Mouse (Mus musculus): ENCODE data around the gene Sc5d.

The Sc5d gene

DNA sequence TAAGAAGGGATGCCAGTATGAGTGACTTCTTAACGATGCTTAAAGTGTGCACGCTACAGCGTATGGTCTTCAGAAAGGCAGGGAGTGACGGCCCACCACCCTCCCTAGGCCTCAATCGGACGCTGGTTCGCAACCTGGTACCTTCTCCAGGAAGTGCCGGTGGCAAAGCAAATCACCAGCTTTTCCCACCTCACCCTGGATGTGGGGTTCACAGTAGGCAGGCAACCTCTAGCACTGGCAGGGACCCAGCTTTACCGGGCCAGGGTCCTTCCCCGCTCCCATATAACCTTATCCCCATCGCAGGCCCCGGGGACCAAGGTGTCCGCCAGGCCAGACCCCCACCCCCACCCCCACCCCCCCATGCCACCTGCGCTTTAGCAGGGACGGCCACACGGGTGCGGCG is 346 bp downstream of the Sc5d start:
- intact Hi-C loops (cut with DNase I): no loop called here

DNA sequence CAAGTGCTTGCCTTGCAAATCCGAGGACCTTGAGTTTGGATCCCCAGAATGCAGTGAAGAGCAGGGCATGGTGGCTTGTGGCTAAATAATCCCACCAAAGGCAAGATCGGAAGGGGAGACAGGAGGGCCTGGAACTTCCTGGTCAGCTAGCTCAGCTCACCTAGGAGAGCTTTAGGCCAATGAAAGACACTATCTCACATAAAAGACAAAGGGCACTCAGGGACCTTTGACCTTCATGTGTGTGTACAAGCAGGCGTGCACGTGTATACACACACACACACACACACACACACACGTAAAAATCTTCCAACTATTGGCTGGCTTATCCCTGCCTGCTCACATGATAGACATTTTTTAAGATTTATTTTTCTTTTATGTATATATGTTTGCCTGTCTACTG is 3.6 kb downstream of the Sc5d start:
- intact Hi-C loops (cut with DNase I): no loop called here

DNA sequence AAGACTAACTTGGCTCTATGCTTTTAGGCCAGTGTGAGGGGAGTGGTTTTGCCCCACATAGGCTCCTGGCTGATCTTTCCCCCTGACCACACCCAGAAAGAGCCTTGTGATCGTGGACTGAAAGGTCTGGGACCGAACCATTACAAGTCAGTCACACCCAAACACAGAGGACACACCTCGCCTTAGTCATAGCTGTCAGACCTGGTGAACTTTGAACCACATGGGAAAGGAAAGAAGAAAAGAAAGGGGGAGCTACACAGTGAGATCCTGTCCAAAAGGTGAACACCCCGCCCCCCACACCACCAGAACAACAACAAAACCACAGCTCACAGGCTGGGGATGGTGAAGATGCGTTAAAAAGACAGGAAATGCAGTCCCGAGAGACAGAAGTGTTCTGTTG is 14.9 kb downstream of the Sc5d start:
- intact Hi-C loops (cut with DNase I): no loop called here

DNA sequence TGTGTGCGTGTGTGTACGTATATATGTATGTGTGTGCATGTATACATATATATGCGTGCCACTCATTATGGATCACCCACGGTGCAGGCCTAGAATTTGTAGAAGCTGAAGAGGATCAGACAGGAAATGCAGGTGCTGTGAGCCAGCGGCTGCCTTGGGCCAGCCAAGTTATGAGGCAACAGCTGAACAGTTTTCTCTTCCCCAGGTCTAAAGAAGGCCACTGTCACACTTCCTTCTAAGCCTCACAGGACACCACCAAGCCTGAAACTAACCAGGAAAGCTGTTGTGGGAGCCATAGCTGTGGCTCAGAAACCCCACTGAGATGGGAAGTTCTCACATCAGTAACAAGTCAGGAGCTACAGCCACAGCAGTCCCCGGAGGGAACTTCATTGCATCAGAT is 17.4 kb downstream of the Sc5d start:
- intact Hi-C loops (cut with DNase I): no loop called here

DNA sequence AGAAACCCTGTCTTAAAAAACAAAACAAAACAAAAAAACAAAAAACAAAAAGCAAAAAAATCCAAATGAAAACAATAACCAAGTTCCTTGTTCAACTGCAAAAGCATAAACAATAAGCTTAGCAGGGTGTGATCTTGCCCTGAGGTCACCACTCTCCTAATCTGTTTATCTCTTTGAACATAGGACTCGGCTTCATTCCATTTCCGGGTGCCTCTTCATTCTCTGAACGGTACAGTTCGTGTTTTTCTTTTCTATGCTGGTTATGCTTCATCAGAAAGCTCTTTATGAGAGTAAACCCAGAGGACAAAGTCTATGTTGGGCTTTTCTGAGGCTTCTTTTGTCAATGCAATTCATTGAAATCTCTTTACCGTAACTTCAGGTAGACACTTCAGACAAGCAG is 19.9 kb downstream of the Sc5d start:
- intact Hi-C loops (cut with DNase I): no loop called here

DNA sequence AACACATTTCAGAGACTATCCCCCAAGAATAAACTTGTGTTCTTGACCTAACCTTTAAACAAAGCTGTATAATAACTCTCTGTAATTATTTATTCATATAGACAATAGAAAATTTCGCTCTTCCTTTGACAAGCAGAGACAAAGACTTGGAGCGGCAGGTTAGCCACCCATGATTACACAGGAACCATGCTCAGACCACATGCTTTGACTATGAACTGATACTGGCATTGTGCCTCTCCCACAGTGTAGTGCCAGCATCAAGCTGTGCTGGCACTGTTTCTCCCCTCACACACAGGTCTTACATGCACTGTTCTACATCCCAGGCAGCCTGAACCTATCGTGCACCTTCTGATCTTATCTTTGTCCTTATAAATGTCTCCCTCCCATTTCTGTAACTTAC is 23.0 kb downstream of the Sc5d start:
- intact Hi-C loops (cut with DNase I): no loop called here

DNA sequence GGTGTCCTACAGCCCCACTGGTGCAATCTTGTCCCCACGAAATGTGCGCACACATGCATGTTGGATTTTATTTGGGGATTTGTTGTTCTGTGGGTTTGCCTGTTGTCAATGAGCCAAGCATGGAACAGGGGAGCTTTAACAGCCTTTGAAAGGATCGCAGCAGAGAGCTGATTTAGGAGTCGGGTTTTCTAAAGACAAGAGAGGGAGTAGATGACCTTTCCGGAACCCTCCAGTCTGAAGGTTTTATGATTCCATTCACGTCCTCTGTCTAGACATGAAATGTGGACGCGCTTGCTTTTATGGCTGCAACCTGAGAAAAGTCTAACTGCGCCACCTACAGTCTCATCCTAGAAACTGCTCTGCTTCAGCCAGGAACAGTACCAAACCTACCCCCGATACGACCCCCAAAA is 23.5 kb downstream of the Sc5d start:
- intact Hi-C loops (cut with DNase I): loop anchor here (1.0 kb wide), 1 partner anchor 241 kb away; no protein-coding TSS in a partner anchor

DNA sequence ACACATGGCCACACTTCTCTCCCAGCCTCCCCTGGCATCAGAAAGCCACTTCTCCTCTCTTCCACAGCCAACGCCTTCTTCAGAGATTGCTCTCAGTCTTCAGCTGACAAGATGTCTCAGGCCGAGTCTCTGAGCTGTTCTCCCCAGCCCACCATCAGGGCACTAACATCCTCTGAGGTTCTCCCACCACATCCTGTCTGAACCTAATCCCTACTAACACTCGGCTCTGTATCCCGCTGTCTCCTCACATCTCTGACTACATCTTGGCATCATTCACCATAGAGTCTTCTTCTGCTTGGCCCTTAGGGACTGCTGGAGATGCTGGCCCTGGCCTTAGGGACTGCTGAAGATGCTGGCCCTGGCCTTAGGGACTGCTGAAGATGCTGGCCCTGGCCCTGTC is 25.2 kb downstream of the Sc5d start:
- intact Hi-C loops (cut with DNase I): loop anchor here (10.0 kb wide), 1 partner anchor 114 kb away; the partner anchor contains the start of gene Sorl1

DNA sequence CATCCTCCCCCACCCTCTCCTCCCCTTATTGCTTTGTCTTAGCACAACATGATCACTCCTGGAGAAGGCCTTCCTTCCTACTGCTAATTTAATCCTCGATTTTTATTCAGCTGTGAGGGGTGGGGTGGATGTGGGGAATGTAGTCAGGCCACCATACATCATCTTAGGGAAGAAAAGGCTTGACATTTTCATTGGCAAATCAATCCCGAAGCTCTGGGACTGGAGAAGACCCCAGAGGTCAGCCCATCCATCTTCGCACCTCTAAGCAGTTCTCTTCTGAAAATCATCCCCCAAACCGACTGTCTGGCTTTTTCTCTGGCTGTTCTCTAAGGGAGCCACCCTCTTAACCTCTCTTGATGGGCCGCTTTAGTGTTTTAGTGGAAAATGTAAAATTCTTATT is 32.9 kb downstream of the Sc5d start:
- intact Hi-C loops (cut with DNase I): loop anchor here (10.0 kb wide), 1 partner anchor 106 kb away; the partner anchor contains the start of gene Sorl1

DNA sequence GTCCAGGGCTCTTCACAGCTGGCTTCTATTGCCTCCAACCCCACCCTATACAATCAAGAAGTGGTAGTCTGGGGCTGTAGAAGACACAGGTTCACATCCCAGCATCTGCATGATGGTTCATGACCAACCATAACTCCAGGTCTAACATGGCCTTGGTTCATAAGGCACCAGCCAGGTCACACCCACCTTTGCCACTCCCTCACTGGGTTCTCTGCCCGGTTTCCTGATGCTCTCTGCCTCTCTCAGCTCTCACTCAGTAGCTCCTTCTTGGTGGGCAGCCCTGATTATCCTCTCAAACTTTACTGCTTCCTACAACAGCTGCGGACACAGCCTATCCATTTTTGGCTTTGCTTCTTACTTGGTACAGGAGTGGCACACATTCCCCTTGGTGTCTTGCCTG is 33.7 kb downstream of the Sc5d start:
- intact Hi-C loops (cut with DNase I): loop anchor here (10.0 kb wide), 1 partner anchor 106 kb away; the partner anchor contains the start of gene Sorl1

DNA sequence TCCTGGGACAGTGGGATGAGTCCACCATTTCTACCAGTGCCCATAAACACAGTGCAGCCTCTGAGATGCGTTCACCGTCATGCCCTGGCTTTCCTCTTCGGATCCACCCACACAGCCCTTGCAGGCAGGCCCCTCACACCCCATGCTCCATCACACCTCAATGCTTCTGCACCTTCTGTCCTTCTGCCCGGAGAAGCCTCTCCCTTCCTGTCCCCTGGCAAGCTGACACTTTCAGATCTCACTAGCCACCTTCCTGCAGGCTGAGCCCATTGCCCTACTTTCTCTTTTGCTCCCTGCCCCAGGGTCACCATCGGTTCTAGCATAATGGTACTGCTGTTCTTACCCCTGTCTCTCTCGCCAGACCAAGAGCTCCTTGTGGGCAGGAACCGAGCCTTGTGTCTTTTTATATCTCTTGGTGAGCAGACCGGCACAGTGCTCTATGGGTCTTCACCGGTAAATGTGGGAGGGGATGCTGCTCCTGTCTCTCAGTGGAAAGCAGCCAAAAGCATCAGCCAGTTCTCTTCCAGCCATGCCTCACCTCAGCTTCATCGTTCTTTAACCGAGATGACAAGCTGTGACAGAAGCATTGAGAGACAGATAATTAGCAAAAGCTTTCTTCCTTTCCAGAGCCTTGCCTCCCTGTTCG is 34.5 kb downstream of the Sc5d start:
- intact Hi-C loops (cut with DNase I): loop anchor here (10.0 kb wide), 1 partner anchor 105 kb away; the partner anchor contains the start of gene Sorl1

DNA sequence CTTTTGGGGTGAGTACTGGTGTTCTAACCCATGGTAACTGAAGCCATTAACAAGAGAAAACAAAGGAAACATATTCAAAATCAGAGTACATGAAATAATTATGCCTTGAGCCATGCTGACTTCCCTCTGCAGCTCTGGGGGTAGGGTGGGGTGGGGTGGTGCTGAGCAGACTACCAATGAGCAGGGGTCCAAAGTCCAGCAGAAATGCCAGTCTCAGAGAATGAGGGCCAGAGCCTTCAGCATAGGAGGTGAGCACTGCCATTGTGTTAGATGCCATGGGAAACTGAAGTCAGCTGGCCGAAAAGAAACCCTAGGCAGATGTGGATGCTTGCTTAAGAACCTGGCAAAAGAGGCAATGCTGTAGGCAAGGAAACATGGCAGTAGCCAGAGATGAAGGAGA is 36.3 kb downstream of the Sc5d start:
- intact Hi-C loops (cut with DNase I): no loop called here

DNA sequence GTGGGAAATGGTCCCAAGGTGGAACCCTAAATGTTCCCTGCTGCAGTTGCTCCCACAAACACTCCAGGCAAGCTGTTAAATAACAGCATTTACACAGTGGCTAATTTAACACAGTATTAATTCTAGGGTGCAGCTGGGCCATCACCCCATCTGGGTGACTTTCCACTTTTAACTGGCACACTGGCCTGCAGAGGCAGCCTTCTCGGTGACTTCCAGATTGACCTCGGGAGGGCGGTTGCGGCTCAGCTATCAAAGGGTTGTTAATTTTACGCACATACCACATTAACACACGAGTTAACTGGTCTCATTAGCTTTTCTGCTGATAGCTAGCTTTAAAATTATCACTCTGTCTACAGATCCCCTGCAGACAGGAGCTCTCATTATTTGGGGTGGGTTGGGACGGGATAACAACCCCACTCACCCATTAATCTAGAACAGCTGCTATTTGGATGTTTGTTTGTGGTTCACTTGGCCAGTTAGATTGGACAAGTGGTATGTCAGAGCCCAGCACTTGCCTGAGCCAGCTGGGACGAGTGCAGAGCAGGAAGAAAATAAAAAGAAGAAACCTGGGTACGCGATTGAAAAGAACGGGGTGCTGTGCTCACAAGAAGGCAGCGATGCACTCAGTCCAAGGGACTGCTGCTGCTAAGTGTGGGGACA is 44.9 kb downstream of the Sc5d start:
- intact Hi-C loops (cut with DNase I): no loop called here

DNA sequence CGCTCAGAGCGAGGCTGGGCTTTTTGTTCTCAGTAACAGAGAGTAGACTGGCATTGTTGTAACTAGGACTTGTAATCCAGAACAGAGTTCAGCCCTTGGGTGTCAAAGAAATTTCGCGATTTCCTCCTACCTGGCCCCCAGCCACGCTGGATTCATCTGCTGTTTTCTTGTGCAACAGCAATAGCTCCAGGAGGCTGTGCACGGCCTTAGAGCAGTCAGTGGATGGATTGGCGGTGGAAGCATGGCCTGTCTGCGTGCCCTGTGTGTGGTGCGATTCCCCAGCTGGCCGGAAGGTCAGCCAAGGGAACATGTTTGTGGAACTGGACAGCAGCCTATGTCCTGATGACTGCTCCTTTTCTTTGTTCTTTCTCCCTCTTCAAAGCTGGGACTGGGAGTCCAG is 46.4 kb downstream of the Sc5d start:
- intact Hi-C loops (cut with DNase I): no loop called here

DNA sequence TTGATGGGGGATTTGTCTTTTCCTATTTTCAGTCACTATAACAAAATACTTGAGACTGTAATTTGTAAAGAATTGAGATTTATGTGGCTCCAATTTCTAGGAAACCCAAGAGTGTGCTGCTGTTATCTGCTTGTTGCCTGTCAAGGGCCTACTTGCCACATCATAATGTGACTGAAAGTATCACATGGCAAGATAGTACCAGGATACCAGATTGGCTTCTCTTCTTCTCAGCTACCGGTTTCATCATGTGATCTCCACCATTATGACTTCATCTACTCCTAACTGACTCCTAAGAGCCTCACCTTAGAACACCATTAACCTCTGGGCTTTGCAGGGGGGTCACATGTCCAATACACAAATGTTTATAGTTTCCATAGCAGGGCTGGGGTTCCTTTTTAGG is 49.9 kb downstream of the Sc5d start:
- intact Hi-C loops (cut with DNase I): no loop called here

DNA sequence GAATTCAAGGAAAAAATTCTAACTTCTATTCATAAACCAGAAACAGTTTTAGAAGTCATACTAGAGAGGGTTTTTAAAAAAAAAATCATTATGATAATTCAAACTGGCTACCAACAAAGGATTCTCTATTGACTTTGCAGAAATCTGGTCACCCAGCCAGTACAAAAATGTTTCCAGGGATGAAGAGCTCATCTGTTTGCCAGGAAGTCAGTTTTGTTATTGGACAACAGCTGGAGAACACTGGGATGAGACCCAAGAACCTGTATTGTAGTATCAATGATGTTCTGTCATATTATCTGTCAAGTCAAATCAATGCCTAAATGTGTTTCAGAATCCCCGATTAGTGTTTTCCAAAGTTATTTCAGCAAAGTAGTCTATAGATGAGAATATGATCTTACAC is 50.9 kb downstream of the Sc5d start:
- intact Hi-C loops (cut with DNase I): no loop called here

DNA sequence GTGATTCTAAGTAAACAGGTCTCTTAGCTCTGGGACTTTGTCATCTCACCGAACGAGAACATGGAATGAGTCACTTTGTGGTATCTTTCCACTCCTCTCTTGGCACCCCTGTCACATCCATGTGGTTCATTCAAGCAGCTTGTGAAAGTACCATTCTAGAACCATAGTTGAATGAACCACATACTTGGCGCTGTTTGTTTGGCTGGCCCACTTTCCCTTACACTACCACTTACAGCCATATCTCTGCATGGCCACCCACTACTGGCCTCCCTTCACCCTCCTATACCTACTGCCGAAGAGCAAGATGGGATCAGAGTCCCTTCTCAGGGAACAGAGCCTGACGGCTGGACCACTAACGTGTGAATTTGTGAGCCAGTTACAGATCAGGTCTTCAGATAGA is 54.4 kb downstream of the Sc5d start:
- intact Hi-C loops (cut with DNase I): no loop called here

DNA sequence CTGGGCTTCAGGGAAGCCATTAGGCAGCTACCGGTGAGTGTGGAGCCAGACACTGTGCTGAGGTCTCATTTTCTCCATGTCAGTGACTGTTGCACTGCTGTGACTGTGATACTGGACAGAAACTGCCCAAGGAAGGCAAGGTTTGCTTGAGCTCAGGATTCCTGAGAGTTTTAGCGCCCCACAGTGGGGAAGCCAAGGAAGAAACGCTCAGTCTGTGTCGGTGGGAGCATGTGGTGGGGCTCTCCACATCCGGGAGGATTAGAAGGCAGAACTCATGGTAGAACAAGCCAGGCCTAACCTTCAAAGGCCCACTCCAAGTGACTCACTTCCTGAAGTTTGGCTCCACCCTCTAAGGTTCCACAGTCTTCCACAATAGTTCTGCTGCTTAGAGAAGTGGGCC is 55.6 kb downstream of the Sc5d start:
- intact Hi-C loops (cut with DNase I): no loop called here

DNA sequence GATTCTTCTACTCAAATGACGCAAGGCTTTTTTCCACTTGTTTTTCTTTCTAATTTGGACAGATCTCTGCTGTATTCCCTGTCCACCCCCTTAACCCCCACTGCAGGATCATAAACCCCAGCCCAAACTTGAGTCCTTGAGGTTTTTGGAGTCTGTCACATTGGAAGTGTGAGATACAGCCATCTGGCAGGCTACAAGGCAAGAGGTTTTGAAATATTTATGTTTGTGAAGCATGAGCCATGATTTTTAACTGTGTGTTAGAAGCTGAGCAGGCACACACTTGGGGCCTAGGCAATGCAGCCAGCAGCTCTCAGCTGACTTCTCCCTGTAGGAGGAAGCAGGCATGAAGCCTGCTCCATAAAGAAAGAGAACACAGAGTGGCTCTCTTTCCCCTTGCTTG is 57.3 kb downstream of the Sc5d start:
- intact Hi-C loops (cut with DNase I): no loop called here

DNA sequence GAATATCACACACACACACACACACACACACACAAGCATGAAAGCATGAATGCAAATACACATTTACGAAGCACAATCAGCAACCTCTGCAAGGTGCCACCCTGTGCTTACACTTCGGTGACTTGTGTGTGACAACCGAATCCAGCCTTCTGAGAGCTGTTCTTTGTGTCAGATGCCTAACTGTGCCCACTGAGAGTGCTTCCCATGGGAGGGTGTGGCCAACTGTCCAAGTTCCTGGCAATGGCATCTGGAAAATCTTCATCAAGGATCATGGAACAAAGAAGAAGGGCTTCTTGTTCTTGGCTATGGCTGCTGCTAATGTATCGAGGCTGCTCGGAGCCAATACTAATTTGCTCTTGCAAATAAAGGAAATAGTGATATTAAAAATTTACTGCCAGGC is 61.8 kb downstream of the Sc5d start:
- intact Hi-C loops (cut with DNase I): no loop called here
